Mouse (Mus musculus) erythroblast, embryonic 14.5 days (primary cell): ENCODE data around the gene Limk2.

Source experiments
- GATA1 ChIP-seq: IDR thresholded peaks from 2 replicates; pipeline ENCODE4 v1.6.1; 2012; ENCODE audit warnings: low read length, inconsistent platforms, mixed read lengths
- TAL1 ChIP-seq: IDR thresholded peaks from 3 replicates; pipeline ENCODE4 v1.6.1; 2012; ENCODE audit warnings: low read length, inconsistent platforms, mixed read lengths

DNA sequence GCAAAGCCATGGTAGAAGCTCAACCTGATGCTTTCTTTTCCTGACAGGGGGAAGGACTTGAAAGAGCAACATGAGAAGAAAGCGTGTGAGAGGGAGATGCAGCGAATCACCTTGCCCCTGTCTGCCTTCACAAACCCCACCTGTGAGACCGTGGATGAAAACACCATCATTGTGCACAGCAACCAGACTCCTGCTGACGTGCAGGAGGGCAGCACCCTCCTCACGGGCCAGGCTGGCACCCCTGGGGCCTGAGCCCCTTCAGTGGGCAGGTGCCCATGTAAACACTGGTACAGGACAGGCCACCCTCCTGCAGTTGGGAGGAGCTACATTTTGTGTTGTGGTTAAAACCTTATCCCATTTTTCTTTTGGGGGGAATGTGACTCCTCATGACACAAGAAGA, 67.5 kb downstream of the Limk2 start:
- TF ChIP-seq TAL1 (no peak), GATA1 (no peak)
